Mouse (Mus musculus) erythroblast, embryonic 14.5 days (primary cell): Measurements from ENCODE around the gene Kcnj6.

Experiments
- GATA1 ChIP-seq: IDR thresholded peaks from 2 replicates; pipeline ENCODE4 v1.6.1; 2012; ENCODE audit warnings: low read length, inconsistent platforms, mixed read lengths
- TAL1 ChIP-seq: IDR thresholded peaks from 3 replicates; pipeline ENCODE4 v1.6.1; 2012; ENCODE audit warnings: low read length, inconsistent platforms, mixed read lengths

DNA sequence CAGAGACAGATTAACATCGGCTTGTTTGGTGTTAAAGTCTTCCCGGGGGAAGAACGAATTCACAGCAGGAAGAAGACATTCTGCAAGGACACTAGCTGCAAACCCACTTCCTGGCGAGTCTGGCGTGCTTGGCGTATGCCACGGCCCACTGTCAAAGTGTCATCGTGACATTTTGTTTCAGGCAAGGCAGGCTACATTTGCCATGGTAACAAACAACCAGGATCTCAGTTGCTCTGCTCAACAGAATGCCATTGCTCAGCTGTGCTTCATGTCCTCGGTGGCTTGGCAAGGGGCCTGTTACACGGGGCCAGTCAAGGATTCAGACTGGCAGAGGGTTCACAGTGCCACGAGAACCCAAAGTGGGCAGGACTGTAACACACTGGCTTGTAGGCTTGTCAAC, 175.9 kb downstream of the Kcnj6 start:
- no peak for TF ChIP-seq TAL1
- no peak for TF ChIP-seq GATA1
